Mouse (Mus musculus) right cerebral cortex, postnatal 36 days (tissue): Measurements from ENCODE around the gene Bcl2l12.

Source experiments
- DNase-seq, 2 experiments: peaks; one replicate each; pipeline ENCODE4 v3.0.0; 2022; ENCODE audit warnings: low spot score in 2 of 2, mixed read lengths in 1 of 2

Gene Bcl2l12

DNA sequence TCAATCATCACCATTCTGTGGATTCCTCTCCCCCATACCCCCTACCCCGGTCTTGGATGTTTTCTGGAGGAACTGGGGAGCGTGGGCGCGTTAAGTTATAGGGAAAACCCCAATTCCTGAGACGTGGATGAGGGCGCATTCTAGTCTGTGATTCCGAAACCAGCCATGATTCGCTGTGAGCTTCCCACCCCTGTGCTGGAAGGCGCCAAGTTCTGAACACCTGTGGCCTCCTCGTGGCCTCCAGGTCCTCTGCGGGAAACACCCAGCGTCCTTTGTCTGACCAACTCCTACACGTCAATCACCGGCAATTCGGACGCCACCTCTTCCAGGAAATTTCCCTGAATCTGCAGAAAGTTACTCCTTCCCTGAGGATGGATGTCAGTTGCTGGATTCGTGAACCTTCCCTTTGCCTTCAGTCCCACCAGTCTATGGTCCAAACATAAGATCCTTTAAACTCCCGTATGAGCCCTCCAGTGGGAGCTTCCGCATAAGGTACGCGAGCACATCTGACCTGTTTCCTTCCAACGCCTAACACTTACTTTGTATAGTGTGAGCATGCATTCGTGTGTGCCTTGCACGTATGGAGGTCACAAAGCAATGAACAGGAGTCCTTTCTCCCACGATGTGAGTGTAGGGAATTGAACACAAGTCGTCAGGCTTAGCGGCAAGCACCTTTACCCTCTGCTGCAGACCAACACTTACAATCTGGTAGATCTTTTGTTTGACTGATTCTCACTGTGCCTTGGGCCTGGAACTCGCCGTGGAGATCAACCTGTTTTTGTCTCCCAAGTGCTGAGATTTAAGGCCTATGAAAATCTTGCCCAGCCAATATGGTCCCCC lies 11.4 kb downstream of the Bcl2l12 start:
- DNase-seq: no peak

DNA sequence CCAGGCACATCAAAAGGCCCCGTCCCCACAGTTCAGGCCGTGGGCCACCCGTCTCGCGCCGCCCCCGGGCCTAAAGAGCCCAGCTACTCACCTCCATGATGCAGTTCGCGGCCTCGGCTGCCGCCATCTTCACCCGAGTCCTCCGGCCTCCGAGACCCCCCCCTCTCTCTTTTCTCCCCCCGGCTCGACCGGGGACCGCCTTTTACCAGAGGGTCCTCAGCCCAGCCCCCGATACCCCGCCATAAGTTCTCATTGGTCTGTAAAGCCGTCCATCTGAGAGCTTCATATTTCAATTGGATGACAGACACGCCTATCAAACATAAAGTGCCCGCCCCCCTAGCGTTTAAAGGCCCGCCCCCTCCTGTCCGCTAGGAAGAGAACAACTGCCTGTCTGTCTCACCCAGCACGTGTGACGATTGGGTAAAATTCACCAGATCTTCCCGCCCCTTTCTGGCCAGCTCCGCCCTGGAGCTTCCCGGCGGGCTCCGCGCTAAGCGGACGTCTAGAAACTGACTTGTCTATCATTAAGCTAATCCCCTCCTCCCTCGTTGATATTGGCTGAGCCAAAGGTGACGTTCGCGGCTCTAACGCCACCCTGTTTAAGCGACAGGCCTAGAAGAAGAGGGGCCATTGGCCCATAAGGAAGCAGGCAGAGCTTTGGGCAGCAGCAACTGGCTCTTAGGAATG lies 12.2 kb downstream of the Bcl2l12 start, which contains the start of gene Prmt1:
Prmt1 (minus strand) TSS at position 377 of the 687 bp plus-strand sequence.
- DNase-seq: peak; percentile 99 to 100

DNA sequence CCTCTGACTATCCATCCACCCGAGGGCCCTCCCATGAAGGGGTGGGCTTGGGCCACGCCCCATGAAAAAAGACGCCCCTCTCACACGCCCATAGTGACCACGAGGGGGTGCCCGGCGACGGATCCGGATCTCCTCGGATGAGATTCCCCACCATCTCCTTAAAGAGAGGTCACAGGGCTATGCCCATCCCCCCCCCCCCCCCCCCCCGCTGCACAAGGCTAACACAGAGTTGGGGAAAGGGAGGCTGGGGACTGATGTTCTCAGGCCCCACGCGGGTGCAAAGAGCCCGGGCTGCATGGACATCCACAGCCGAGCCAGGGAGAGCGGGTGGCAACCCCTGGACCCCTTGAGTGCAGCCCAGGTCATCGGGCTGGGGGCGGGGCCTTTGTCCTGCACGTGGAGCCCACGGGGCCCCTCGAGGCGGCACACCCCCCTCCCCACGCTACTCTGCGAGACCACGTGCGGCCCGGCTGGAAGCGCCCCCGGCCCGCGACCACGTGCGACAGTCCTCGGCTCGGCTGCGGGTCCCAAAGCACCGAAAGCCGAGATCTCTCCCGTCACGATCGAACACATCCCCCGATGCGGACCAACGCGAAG lies 12.8 kb downstream of the Bcl2l12 start:
- DNase-seq: peak in 1 of 2 experiments; percentile 45

DNA sequence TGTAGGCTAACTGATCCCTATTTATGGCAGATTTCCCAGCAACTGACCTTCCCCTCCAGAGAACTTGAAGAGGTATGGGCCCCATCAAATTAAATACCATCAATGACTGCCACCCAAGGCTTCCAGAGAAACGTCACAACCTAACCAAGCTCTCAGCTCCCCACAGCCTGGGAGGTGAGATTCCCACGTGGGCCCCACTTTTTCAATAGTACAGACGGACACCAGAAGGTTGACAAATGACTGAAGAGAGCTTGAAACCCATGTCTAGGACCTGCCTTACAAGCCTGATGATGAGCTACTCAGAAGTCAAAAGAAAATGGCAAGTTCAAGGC lies 13.7 kb downstream of the Bcl2l12 start:
- no peak for DNase-seq

DNA sequence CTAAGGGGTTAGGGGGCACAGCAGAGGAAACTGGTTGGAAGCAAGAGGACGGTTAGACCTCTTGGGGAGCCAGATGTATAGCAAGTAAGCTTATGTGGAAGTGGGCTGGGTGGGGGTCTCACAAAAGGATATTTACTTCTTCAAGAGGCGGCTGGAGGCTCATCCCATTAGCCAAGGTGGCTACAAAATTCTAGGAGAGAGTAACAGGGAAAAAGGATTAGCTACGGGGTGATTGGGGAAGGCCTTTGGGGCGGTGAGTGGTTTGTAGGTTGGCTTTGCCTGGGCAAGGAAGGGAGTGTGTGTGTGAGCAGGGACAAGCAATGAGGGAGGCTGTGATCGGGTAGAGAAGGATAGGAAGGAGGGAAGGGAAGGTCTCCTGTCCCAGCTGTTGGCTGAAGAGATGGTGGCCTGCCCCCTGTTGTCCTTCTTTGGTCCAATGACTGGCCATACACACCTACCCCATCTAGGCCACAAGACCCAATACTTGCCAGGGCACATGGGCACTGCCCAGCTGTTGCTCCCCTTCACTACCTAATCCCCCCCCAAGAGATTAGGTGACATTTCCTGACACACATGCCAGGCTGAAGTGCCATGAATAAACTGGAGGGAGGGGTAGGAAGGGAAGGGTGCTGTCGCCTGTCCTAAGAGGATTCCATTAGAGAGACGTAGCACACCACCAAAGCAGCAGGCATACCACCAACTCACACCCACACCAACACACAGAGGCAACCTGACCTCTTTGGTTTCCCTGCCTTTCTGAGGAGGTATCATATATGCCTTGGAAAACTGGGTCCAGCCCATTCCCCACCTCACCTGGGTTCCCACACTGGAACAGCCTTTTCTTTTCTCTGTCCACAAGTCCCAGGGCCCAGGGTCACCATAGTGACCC lies 14.3 kb downstream of the Bcl2l12 start:
- no peak for DNase-seq

DNA sequence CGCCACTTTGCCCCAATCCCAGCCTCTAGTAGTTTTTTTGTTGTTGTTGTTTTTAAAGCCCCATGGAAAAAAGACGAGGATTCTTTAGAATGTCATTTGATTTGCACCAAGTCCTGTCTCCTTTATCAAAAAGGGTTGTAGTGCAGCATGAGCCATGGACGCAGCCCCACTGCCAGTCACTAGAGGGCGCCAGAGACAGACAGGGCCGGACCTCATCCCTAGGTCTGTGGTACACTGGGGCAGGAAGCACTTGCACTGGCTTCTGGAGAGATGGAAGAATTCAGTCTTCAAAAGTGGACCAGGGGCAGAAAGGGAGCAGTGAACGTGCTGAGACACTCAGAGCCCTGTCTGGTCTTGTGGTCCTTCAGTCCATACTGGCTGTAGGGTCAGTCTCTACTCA lies 15.4 kb downstream of the Bcl2l12 start:
- DNase-seq: peak in 1 of 2 experiments; percentile 70

DNA sequence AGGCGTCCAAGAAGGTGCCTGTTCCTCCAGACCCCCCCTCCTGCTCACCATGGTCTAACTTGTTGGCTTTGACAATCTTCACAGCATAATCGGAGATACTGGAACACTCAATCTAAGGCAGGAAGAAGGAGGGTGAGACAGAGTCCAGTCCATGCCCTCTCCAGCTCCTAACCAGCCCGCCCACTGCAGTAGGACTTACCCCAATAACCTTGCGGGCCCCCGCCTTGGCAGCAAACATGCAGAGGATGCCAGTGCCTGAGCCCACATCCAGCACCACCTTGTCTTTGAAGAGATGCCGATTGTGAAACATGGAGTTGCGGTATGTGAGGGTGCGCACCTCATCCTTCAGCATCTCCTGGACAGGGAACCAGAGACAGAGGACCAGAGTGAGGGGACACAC lies 17.0 kb downstream of the Bcl2l12 start:
- no peak for DNase-seq

DNA sequence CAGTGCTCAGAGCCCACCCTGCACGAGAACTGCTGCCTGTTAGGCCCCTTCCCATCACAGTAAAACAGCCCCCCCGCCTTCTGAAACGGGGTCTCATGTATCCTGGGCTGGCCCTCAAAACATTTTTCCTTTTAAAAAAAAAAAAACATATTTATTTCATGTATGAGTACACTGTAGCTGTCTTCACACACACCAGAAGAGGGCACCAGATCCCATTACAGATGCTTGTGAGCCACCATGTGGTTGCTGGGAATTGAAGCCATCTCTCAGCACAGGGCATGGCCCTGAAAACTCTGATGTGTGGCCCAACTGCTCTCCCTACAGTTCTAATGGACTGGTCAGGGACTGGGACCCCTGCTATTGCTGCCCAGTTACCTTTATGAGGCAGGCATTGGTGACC lies 20.2 kb downstream of the Bcl2l12 start:
- DNase-seq: no peak

DNA sequence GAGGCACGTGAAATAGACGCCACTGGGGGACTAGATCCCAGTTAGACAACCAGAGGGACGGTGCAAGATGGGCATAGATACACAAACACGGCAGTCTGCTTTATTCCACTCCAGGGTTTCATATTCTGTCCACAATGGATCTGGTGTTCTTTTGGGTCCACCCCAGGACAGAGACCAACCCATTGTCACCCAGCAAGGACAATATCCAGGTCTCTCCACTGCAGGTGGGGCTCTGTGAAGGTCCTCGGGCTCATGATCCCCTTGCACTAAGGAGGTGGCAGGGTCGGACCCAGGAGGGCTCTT lies 23.4 kb downstream of the Bcl2l12 start:
- no peak for DNase-seq

DNA sequence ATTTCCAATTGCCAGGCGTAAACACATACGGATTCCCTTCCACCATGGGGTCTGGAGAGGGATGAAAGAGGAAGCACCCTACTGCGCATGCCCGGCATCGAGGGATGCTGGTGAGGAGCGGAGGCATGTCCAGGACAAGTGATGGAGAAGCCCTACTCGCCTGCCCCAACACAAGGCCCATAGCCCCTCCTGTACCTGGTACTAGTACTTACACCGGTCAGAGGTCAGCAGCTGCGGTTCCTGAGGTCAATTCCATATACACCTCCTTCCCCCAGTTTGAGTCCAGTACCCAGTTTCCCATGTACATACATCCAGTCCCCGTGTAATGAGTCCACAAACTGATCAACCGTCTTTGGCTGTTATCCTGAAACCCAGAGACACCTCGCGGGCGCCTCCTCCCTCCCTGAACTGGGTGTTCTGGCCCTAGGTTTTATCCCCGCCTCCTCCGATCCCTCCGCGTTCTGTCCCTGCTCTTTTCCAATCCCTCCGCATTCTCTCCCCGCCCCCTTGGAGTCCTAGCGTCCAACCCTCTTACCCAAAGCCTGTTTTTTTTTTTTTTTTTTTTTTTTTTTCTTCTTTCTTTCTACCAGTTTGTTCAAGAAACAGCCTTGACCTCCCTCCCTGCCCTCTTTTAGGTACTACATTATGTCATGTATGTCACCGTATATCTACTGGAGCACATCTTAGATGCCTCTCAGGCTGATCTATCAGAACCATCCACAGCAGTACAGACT lies 24.0 kb downstream of the Bcl2l12 start, which contains the start of gene Cpt1c:
Cpt1c (minus strand) TSS at position 469 of the 734 bp plus-strand sequence.
- peak; percentile 75 to 84 for DNase-seq

DNA sequence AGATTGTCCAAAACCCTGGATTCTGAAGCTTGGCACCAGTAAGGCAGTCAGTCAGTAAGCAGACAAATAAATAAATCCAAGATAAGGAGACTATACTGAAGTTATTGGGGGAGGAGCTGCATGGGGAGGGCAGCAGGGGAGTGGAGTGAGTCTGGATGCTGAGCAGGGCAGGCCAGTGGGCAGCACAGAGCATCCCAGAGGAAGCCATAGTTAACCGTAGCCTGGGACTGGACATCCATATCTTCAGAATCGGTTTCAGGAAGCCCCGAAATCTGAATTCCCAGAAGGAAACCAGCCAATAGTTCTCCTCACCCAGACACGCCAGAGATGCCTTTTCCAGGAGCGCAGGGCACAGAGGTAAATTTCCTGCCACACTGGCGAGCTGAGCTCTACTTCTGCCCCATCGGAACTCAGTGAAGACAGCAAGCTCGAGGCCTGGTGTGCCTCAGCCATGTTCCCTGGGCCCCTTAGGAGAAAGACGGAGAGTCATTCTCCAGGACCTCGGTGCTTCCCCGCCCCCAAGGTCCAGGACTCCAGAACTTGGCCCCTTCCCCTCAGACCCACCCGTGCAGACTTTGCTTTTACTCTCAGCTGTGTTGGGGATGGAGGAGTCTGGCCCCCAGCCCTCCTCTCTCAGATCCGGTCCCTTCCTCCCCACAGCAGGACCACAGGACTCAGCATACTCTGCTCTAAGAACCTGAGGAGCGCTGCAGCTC lies 24.9 kb downstream of the Bcl2l12 start:
- DNase-seq: no peak

DNA sequence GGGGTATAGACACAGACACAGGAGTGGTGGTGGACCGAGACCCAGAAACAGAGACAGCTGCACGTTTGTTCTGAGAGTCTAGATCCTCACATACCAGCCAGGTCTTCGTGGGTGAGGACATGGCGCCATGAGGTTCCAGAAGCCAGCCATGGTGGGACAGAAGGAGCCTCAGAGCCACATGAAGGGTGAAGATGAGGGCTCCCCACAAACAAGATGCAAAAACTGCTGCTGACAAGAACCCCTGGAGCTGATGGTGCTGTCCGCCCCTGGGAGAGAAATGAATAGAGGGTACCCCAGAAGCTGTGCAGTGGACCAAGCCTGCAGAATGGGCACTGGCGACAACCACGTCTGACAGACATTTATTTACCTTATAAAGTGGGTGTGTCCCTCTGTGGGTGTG lies 27.4 kb downstream of the Bcl2l12 start:
- no peak for DNase-seq

DNA sequence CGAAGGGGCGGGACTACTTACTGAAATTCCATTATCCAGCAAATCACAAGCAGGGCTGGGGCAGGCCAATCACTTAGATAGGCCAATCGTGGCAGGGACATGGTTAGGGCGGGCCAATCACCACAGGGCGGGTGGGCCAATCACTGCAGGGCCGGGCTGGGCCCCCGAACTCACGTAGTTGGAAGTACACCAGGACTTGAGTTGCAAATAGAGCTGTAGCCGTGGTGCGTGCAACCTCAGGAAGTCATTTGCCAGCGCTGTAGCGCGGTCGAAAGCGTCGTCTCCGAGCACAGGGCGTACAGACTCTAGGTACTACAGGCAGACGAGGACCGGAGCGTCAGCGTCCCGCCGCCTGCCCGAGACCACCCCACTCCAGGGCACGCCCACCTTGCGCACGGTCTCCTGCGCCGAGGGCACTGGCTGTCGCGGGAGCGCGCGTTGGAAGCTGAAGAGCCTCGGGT lies 28.3 kb downstream of the Bcl2l12 start:
- DNase-seq: peak; percentile 82

DNA sequence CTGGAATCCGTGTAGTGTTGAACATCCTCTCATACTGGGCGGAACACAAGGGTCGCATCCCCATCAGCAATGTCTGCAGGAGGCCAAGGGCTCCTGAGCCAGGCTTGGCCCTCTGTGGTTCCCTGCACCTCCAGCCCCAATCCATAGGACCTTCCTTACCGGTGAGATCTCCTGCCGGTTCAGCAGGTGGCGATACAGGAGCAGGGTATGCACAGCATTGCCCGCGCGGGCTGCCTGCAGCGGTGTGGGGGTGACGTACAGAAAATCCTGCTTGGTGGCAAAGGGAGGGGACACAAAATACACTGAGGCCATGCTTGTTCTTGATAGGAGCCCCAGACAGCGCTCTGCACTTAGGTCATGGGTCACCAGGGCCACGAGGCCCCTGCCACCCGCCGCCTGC lies 31.9 kb downstream of the Bcl2l12 start:
- no peak for DNase-seq

DNA sequence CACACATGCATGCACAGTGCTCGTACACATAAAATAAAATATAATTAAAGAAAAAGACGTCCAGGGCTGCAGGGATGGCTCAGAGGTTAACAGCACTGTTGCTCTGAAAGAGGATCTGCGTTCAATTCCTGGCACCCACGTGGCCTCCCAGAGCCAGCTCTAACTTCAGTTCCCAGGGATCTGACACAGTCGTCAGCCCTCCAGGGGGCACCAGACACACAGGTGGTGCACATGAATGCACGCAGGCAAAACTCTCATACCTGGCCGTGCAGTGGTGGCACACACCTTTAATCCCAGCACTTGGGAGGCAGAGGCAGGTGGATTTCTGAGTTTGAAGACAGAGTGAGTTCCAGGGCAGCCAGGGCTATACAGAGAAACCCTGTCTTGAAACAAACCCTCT lies 32.5 kb downstream of the Bcl2l12 start:
- no peak for DNase-seq

DNA sequence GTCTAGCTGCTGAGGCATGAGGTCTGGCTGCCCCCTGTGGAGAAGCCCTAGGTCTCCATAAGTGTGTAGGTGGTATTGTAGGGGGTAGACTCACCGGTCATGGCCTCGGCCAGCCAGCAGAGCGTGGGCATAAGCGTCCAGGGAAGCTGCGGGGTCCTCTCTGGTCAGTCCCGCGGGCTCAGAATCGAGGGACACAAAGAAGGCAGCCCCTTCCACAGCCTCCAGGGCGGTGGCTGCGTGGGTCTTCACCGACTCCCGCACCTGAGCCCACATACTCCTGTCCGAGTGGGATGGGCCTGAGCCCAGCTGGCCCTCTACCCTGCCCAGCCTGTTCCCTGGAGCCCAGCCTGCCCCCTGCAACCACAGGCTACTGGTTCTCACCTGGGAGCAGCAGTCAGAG lies 33.5 kb downstream of the Bcl2l12 start:
- DNase-seq: no peak

DNA sequence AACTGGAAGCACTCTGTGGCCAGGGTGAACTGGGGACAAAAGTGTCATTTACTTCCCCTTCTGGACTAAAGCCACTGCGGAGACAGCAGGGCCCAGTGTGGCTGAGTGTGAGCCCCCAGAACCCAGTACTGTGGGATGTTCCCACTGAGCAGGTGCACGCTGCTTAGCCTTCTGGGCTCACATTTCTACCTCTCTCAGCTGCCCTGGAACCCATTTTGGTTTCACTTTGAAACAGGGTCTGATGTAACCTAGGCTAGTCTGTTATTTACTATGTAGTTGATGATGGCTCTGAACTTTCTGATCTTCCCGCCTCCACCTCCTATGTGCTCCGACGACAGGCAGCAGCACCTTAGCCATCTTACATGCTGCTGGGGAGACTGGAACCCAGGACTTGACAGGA lies 35.7 kb downstream of the Bcl2l12 start:
- DNase-seq: no peak

DNA sequence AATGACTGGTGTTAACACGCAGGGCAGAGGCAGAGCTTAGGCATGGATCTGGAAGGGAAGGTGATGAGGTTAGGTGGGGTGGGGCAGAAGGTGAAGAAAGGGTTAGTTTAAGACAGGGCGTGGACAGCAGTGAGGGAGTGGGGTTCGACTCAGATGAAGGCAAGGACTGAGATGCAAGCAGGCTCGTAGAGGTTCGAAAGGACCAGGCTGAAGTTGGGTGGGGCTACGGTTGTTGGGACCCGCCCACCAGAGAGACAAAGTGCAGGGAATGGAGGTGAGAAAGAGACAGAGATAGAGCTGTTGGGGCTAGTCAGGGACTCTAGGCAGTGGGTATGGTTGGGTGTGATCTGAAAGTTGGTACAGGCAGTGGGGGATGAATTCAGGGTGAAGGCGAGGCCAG lies 36.2 kb downstream of the Bcl2l12 start:
- no peak for DNase-seq

DNA sequence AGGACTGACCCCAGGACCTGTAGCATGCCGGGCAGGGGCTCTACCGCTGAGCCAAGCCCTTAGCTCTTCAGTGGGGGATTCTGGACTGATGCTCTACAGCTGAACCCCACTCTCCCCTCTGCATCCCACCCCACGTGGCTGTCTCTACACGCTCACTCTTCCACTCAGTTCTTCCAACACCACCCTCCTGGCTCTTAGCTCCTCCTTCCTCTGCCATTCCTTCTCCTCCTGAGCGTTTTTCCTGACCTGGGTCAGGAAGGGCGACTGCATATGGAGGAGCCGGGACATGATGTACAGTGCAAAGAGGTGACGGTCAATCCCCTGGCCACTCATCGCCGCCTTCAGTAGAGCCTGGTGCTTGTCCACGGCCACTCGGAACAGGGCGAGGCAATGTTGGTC lies 38.0 kb downstream of the Bcl2l12 start:
- no peak for DNase-seq

DNA sequence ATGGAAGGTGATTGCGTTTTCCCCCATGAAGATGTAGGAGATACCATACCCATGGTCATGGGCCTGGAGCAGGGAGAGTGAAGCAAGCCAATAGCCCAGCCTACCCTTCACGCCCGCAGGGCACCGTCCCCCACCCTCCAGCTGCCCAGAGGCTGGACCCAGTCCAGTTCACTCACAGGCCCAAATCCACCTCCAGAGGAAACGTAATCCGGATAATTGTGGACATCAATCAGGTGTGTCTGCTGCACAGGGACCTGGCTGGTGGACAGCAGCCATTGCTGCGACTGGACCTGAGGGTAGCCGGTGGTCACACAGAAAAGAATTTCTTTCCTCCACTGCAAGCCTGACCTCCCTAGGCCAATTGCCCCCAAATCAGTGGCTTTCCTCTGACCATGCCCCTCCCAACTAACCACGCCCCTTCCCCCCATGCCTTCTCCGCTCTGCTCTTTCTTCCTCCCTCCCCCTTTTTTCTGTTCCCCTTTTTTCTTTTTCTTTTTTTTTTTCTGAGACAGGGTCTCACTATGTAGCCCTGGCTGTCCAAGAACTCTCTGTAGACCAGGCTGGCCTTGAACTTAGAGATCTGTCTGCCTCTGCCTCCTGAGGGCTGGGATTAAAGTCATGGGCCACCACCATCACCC lies 38.5 kb downstream of the Bcl2l12 start:
- no peak for DNase-seq
